Comparison of ENCODE assay signal across 8 mouse cellular contexts in genomic region chr4:152177537-152178343, GRCm38 (mm10). TPM values are rescaled to one million over a fixed set of nuclear protein-coding genes. Genes with fewer than 3 reads are reported as not detected.
DNase-seq lines count a peak whose midpoint lies in the region; ATAC-seq lines count a peak whose summit lies in the region.

Gene Acot7 (plus strand): TSS chr4:152178134.

- peak within 1 kb of the TSS; percentile 83 for H3K9ac ChIP-seq in intestine, embryonic 15.5 days

- ATAC-seq in intestine, embryonic 15.5 days = peak; percentile 98
- peak; percentile 83 for ATAC-seq in megakaryocyte-erythroid progenitor cell, adult 5-6 weeks (replicated peaks; ENCODE audit: low FRiP score, low TSS enrichment, poor library complexity, severe bottlenecking)

- H3K9me3 ChIP-seq in intestine, embryonic 15.5 days = no peaks in the 10 kb centered on the region

- peaks cover 10% of the 10 kb centered on the region for H3K4me1 ChIP-seq in intestine, embryonic 15.5 days (replicated peaks)

- no peaks in the 10 kb centered on the region for H3K36me3 ChIP-seq in intestine, embryonic 15.5 days

- H3K27me3 ChIP-seq in intestine, embryonic 15.5 days (replicated peaks) = peaks cover 18% of the 10 kb centered on the region

- H3K27ac ChIP-seq in intestine, embryonic 15.5 days = peak within 1 kb of the TSS; percentile 82

- peak within 1 kb of the TSS; percentile 93 for H3K4me2 ChIP-seq in intestine, embryonic 15.5 days (replicated peaks)

- intact Hi-C loops in gastrocnemius, postnatal 36 days (cut with DNase I) = no loop called here
- intact Hi-C loops in left cerebral cortex, postnatal 14 days (cut with DNase I) = loop anchor here (2.0 kb wide), 1 partner anchor 35 kb away; no protein-coding TSS in a partner anchor

- WGBS in intestine, embryonic 15.5 days = under 1% methylated on average over 102 of the region's 108 CpGs

- peak; percentile 86 for DNase-seq in adrenal gland, adult 8-10 months
- peak; percentile 87 for DNase-seq in embryo, embryonic 11.5 days (ENCODE audit: low read depth, low spot score)
- peak; percentile 78 to 88 for DNase-seq in gastrocnemius, postnatal 36 days
- DNase-seq in left cerebral cortex, postnatal 14 days (ENCODE audit: low spot score in 2 of 2) = peak; percentile 93
- peak; percentile 94 for DNase-seq in right cerebral cortex, postnatal 14 days
- peak; percentile 89 for DNase-seq in urinary bladder, postnatal 25 days (ENCODE audit: low spot score)

- peak within 1 kb of the TSS; percentile 68 for H3K4me3 ChIP-seq in intestine, embryonic 15.5 days (replicated peaks)

RNA-seq across cellular contexts. Expression of gene Acot7, which starts in this region (rescaled TPM):
- total RNA-seq in adrenal gland, adult 8-10 months (2022) = 10 to 100 TPM; 49.5 to 53.2 (median 51.8) TPM
- 10 to 100 TPM; 15.0 to 18.5 TPM for total RNA-seq in gastrocnemius, postnatal 36 days (2021)
- 57.8 and 60.0 TPM in 2 replicates for polyA plus RNA-seq in intestine, embryonic 15.5 days (2015; fragmentation: Nextera tagmentation; extraction: Ambion mirVana)
- 100 to 1,000 TPM; 377 to 378 TPM for total RNA-seq in left cerebral cortex, postnatal 14 days (2021)
- total RNA-seq in megakaryocyte-erythroid progenitor cell, adult 5-6 weeks (2014; fragmentation: Nextera tagmentation) = 33.8 and 42.9 TPM in 2 replicates
- 25.3 and 38.1 TPM in 2 replicates for total RNA-seq in megakaryocyte-erythroid progenitor cell, adult 5-6 weeks (2017)

Comparison
In these comparisons a context has a peak if more than half of its experiments do, and no peak if none do; other contexts are left out.
1. Peak in every context shown above with its lines: DNase-seq, ATAC-seq, H3K4me3 ChIP-seq and H3K27ac ChIP-seq.
2. RNA of gene Acot7 (total RNA-seq): 377 to 378 TPM in left cerebral cortex, postnatal 14 days; 49.5 to 53.2 TPM in adrenal gland, adult 8-10 months, 25.3 to 42.9 TPM in megakaryocyte-erythroid progenitor cell, adult 5-6 weeks and 15.0 to 18.5 TPM in gastrocnemius, postnatal 36 days; every median in the first group is over 4 times any median in the second.